Mouse (Mus musculus): ENCODE data around the gene Ctla4. TPM values are rescaled to one million over a fixed set of nuclear protein-coding genes. Genes with fewer than 3 reads are reported as not detected.

Gene Ctla4
- not detected in 2 replicates for polyA plus RNA-seq (2014; fragmentation: Nextera tagmentation; extraction: Ambion mirVana)

DNA sequence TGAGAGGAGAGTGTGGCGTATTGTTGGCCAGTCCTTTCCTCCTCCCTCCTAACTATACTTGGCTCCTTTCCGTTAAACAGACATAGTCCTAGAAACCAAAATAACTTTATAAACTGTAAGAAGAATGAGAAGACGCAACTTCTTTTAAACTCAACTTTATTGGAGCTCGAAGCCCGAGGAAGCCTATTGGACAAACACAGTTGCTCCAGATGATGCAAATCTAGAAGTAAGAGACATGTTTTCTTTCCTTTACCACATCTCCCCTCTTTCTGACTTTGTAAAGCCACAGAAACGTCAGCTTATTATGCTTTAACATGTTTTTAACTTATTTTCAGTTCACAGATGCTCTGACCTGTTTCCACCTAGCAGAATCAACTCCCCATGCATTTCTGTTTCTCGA, at the start of gene Ctla4:
Gene Ctla4 (plus strand): TSS at position 20 of the 400 bp plus-strand sequence.
- no peaks in the 10 kb centered on the region for H3K27me3 ChIP-seq (ENCODE audit: control insufficient read depth, insufficient read depth, low read length)
- no peak within 1 kb of the TSS for H3K4me2 ChIP-seq (replicated peaks)
- WGBS = 89% methylated on average over 7 of the region's 7 CpGs
- no peak within 1 kb of the TSS for H3K9ac ChIP-seq
- H3K4me3 ChIP-seq (replicated peaks; ENCODE audit: low read length) = no peak within 1 kb of the TSS
- H3K36me3 ChIP-seq (replicated peaks; ENCODE audit: control insufficient read depth, insufficient read depth) = no peaks in the 10 kb centered on the region
- no peaks in the 10 kb centered on the region for H3K4me1 ChIP-seq (replicated peaks; ENCODE audit: control insufficient read depth, insufficient read depth, low read length)
- DNase-seq (ENCODE audit: low spot score) (no peak), ATAC-seq (ENCODE audit: low FRiP score) (no peak)
- H3K9me3 ChIP-seq (ENCODE audit: control insufficient read depth, low read length) = no peaks in the 10 kb centered on the region
- H3K27ac ChIP-seq = no peak within 1 kb of the TSS

DNA sequence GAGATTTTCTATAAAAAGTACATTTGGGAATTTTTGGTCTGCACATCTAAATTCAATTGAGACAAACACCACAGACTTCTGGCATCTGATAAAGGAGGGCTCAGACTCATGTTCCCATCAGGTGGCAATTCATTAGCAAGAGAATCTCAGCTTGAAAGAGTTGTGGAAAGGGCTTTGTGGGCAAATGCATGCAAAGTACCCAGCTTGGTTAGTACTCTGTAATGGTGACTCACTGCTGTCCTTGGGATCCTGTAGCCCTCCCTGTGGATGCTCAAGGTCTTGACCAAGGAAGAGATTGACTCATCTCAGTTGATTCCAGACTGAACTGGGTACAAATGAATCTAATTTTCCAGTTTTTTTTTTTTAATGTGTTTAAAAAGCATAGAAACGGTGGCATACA, 47.6 kb upstream of the Ctla4 start:
- 86% methylated on average over 1 of the region's 1 CpGs for WGBS
- ATAC-seq (ENCODE audit: low FRiP score) = no peak

DNA sequence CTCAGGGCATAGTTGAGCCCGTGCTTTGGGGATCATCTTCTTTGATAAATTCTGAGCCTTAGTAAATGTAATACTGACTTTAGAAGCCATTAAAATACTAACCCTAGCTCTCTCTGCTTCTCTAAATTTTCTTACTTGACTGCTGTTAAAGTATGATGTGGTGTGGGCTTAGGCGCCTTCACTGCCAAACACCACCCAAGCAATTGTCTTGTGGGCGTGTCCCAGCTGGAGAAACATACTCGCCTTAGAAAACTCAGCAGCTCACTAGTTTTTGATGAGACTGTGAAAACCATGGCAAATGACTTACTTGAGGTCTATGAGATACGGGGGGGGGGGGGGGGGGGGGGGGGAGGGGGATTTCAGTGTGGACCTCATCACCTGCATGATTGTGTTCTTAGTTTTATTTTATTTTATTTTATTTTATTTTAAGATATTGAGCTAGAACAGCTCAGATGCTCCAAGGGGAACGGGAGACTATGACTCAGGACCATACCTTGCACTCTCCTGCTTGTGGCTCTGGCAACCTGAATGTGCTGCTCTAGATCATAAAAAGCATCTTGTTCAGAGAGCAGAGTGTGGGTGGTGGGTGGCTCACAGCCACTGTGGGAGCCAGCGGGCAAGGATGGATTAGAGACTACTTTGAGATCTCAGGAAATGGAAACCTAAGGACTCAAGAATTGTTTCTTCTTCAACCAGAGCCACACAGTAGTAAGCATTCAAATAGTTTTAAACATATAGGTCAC, 41.3 kb upstream of the Ctla4 start:
- WGBS = 78% methylated on average over 7 of the region's 7 CpGs
- Histone ChIP-seq H3K27me3 (ENCODE audit: control insufficient read depth, insufficient read depth, low read length) (no peaks in the 10 kb centered on the region), H3K27ac (no peak overlapping the region), H3K4me3 (replicated peaks; ENCODE audit: low read length) (no peak overlapping the region), H3K9ac (no peak overlapping the region), H3K9me3 (ENCODE audit: control insufficient read depth, low read length) (no peaks in the 10 kb centered on the region), H3K4me1 (replicated peaks; ENCODE audit: control insufficient read depth, insufficient read depth, low read length) (no peaks in the 10 kb centered on the region), H3K36me3 (replicated peaks; ENCODE audit: control insufficient read depth, insufficient read depth) (no peaks in the 10 kb centered on the region), H3K4me2 (replicated peaks) (no peak overlapping the region)
- no peak for ATAC-seq (ENCODE audit: low FRiP score)
- no peak for DNase-seq (ENCODE audit: low spot score)

More for the DNA sequence above, 47.6 kb upstream of the Ctla4 start:
- no peak overlapping the region for H3K4me3 ChIP-seq (replicated peaks; ENCODE audit: low read length)
- H3K4me2 ChIP-seq (replicated peaks) = no peak overlapping the region
- no peaks in the 10 kb centered on the region for H3K9me3 ChIP-seq (ENCODE audit: control insufficient read depth, low read length)
- H3K27me3 ChIP-seq (ENCODE audit: control insufficient read depth, insufficient read depth, low read length) = no peaks in the 10 kb centered on the region
- H3K4me1 ChIP-seq (replicated peaks; ENCODE audit: control insufficient read depth, insufficient read depth, low read length) = no peaks in the 10 kb centered on the region
- no peak overlapping the region for H3K27ac ChIP-seq
- no peak for DNase-seq (ENCODE audit: low spot score)
- H3K9ac ChIP-seq = no peak overlapping the region
- no peaks in the 10 kb centered on the region for H3K36me3 ChIP-seq (replicated peaks; ENCODE audit: control insufficient read depth, insufficient read depth)

DNA sequence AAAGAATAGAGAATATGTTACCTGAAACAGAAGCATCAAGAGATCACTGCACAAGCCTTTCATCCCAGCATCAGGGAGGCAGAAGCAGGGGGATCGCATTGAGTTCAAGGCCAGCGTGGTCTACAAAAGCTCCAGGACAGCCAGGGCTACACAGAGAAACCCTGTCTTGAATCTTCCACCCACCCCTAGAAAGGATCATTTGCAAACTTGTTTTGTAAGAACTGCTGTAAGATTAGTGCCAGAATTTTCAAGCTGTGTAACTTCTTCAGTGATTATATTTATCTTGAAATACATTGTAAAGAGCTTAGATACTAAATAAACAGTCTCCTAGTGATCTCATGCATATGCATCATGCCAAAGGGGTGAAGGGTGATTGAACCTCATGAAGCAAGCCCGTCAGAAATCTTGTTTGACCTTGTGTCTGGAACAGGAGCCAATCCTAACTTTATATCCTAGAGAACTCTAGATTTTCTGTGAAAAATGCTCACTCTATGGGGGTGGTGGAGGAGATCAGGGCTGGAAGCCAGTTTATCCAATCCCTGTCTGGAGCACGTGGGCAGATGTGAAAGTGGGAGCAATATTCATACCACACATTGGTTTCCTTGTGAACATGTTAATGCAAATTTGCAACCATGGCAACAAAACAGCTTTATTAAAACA, 40.1 kb upstream of the Ctla4 start:
- no peak for DNase-seq (ENCODE audit: low spot score)
- no peaks in the 10 kb centered on the region for H3K9me3 ChIP-seq (ENCODE audit: control insufficient read depth, low read length)
- H3K9ac ChIP-seq = no peak overlapping the region
- H3K4me3 ChIP-seq (replicated peaks; ENCODE audit: low read length) = no peak overlapping the region
- no peak overlapping the region for H3K27ac ChIP-seq
- no peak overlapping the region for H3K4me2 ChIP-seq (replicated peaks)
- H3K4me1 ChIP-seq (replicated peaks; ENCODE audit: control insufficient read depth, insufficient read depth, low read length) = peaks cover 8% of the 10 kb centered on the region; the same call in 1 of the 2 replicates
- H3K36me3 ChIP-seq (replicated peaks; ENCODE audit: control insufficient read depth, insufficient read depth) = no peaks in the 10 kb centered on the region
- ATAC-seq (ENCODE audit: low FRiP score) = no peak
- no peaks in the 10 kb centered on the region for H3K27me3 ChIP-seq (ENCODE audit: control insufficient read depth, insufficient read depth, low read length)
- WGBS = 60% methylated on average over 4 of the region's 4 CpGs

DNA sequence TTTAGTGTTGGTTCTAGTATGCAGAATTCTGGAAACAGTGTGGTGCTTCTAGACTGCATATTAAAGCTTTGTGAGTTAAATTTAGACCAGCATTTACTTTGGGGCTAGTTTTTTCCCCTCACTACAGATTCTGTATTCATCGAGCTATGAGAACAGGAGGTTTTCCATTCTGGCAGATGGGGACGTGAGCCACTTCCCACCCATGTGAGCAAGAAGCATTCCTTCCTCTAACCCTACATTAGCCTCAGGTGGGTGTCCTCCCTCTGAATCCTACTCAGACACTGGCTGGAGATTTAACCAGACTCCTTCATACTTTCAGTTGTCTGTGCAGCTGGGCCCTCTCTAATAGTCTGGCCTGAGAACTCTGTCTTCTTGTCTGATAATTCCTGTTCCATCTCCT, 37.7 kb upstream of the Ctla4 start:
- H3K4me3 ChIP-seq (replicated peaks; ENCODE audit: low read length) = no peak overlapping the region

DNA sequence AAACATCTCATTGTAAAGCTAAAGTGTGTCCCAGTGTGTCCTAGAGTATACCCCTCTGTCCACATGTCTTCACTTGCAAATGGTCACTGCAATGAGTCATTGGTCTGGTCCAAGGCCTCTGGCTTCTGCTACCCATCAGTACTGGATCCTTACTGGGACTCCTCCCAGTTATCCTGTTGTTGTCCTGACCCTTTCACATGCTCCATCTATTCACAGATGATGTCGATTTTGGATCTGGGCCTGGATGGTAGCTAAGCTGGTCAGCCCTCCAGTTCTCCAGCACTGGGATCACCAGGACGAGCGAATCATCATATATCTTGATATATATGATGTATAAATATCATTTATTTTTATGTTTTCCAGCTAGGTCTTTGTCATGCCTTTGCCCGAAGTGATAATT, 37.0 kb upstream of the Ctla4 start:
- no peaks in the 10 kb centered on the region for H3K36me3 ChIP-seq (replicated peaks; ENCODE audit: control insufficient read depth, insufficient read depth)
- no peaks in the 10 kb centered on the region for H3K9me3 ChIP-seq (ENCODE audit: control insufficient read depth, low read length)
- no peak overlapping the region for H3K9ac ChIP-seq
- H3K4me1 ChIP-seq (replicated peaks; ENCODE audit: control insufficient read depth, insufficient read depth, low read length) = peaks cover 15% of the 10 kb centered on the region
- DNase-seq (ENCODE audit: low spot score) = no peak
- H3K4me3 ChIP-seq (replicated peaks; ENCODE audit: low read length) = no peak overlapping the region
- no peaks in the 10 kb centered on the region for H3K27me3 ChIP-seq (ENCODE audit: control insufficient read depth, insufficient read depth, low read length)
- 87% methylated on average over 4 of the region's 4 CpGs for WGBS
- H3K4me2 ChIP-seq (replicated peaks) = no peak overlapping the region
- no peak overlapping the region for H3K27ac ChIP-seq
- no peak for ATAC-seq (ENCODE audit: low FRiP score)

More for the DNA sequence above, 37.7 kb upstream of the Ctla4 start:
- H3K4me1 ChIP-seq (replicated peaks; ENCODE audit: control insufficient read depth, insufficient read depth, low read length) = peaks cover 15% of the 10 kb centered on the region
- H3K27me3 ChIP-seq (ENCODE audit: control insufficient read depth, insufficient read depth, low read length) = no peaks in the 10 kb centered on the region
- DNase-seq (ENCODE audit: low spot score) (no peak), ATAC-seq (ENCODE audit: low FRiP score) (no peak)
- no peaks in the 10 kb centered on the region for H3K36me3 ChIP-seq (replicated peaks; ENCODE audit: control insufficient read depth, insufficient read depth)
- 85% methylated on average over 2 of the region's 2 CpGs for WGBS
- no peak overlapping the region for H3K27ac ChIP-seq
- no peak overlapping the region for H3K4me2 ChIP-seq (replicated peaks)
- H3K9me3 ChIP-seq (ENCODE audit: control insufficient read depth, low read length) = no peaks in the 10 kb centered on the region
- no peak overlapping the region for H3K9ac ChIP-seq

DNA sequence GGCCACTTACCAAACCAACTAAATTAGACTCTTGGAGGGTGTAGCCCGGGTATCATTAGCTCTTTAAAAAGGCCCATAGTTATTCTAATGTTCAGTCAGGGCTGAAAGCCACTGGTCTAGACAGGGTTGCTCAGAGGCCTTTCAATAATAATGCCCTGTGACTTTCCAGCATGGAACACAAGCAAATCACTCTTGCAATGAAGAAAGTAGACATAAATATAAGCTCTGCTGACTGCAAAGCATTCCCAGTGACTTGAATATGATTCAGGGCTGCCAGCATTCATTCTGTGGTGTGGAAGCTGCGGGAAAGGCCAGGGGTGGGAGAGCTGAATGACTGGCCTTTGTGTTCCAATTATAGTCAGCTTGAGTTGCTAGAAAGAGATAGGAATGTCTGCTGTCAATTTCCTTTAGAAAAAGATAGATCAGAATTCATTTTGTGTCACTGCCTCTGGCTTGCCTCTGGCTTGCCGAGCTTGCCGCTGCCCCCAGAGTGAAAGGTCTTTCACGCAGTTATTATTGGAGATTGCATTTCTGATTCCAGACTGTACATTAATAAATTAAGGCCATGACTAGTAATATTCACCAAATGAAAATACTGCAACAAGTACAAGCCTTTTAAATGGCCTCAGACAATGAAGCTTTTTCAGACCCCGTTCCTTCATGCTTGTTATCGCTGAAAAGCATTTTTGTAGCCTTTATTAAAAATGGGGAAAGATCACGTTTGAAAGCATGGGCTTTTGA, 35.6 kb upstream of the Ctla4 start:
- H3K4me2 ChIP-seq (replicated peaks) = 0 out of 2 replicates have a peak overlapping the region, but pooled peaks have one; percentile 1
- H3K9me3 ChIP-seq (ENCODE audit: control insufficient read depth, low read length) = no peaks in the 10 kb centered on the region
- no peaks in the 10 kb centered on the region for H3K36me3 ChIP-seq (replicated peaks; ENCODE audit: control insufficient read depth, insufficient read depth)
- no peak overlapping the region for H3K4me3 ChIP-seq (replicated peaks; ENCODE audit: low read length)
- H3K4me1 ChIP-seq (replicated peaks; ENCODE audit: control insufficient read depth, insufficient read depth, low read length) = peaks cover 15% of the 10 kb centered on the region
- H3K27me3 ChIP-seq (ENCODE audit: control insufficient read depth, insufficient read depth, low read length) = no peaks in the 10 kb centered on the region
- peak; percentile 38 for DNase-seq (ENCODE audit: low spot score)
- no peak overlapping the region; the same call in 1 of the 2 replicates for H3K9ac ChIP-seq
- peak; percentile 78 for ATAC-seq (ENCODE audit: low FRiP score)
- 8% methylated on average over 8 of the region's 8 CpGs for WGBS
- H3K27ac ChIP-seq = peak overlapping the region; percentile 65

DNA sequence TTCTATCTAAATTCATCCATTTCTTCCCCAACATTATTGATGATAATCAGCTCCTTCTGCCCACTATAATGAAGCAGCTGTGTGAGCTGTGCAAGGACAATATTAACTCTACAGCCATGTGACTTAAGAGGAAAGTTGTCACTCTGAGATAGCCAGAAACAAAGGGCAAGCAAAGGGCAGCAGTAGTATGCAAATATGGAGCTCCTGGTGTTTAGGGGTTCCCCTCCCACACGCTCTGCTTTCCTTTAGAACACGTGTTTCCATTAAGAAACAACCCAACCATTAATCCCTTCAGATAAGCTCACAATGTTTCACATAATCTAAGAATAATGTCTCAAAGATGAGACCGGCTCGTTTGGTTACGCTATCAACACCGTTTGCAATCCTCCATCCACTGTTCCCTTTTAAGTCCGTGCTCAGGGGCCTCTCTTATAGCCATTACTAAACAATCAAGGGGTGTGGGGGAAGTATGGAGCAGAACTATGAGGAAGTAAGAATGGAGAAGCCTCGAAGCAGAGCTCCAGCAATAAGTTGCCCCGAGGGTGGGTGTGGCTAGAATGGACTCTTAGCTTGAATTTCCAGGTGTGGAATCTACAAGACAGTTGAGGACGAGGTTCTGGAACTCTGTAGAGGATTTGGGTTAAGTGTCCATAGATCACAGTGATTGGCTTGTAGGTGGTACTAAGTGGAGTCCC, 34.6 kb upstream of the Ctla4 start:
- H3K9ac ChIP-seq = no peak overlapping the region
- peaks cover 15% of the 10 kb centered on the region for H3K4me1 ChIP-seq (replicated peaks; ENCODE audit: control insufficient read depth, insufficient read depth, low read length)
- DNase-seq (ENCODE audit: low spot score) (no peak), ATAC-seq (ENCODE audit: low FRiP score) (no peak)
- no peaks in the 10 kb centered on the region for H3K9me3 ChIP-seq (ENCODE audit: control insufficient read depth, low read length)
- no peak overlapping the region for H3K27ac ChIP-seq
- H3K36me3 ChIP-seq (replicated peaks; ENCODE audit: control insufficient read depth, insufficient read depth) = no peaks in the 10 kb centered on the region
- no peak overlapping the region for H3K4me3 ChIP-seq (replicated peaks; ENCODE audit: low read length)
- WGBS = 39% methylated on average over 10 of the region's 10 CpGs
- H3K4me2 ChIP-seq (replicated peaks) = no peak overlapping the region; the same call in 1 of the 2 replicates
- no peaks in the 10 kb centered on the region for H3K27me3 ChIP-seq (ENCODE audit: control insufficient read depth, insufficient read depth, low read length)

DNA sequence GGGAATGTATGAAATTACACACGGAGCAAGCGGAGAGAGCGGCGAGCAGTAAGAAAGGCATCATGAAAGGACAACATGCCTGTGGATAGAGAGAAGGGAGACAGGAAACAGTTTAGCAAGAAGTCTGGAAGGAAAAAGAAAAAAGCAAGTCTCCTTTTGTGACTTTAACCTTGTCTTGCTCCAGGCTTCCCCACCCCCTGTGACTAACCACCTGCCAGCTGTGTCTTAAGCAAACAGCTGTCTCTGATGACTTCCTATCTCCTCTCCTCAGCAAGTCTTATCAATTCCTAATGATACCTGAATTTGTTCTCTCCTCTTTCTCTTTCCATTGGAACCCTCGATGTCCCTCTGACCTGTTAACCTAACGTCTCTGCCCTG, 34.0 kb upstream of the Ctla4 start:
- Histone ChIP-seq H3K9me3 (ENCODE audit: control insufficient read depth, low read length) (no peaks in the 10 kb centered on the region), H3K9ac (no peak overlapping the region), H3K4me2 (replicated peaks) (no peak overlapping the region), H3K27me3 (ENCODE audit: control insufficient read depth, insufficient read depth, low read length) (no peaks in the 10 kb centered on the region), H3K27ac (no peak overlapping the region), H3K4me3 (replicated peaks; ENCODE audit: low read length) (no peak overlapping the region), H3K36me3 (replicated peaks; ENCODE audit: control insufficient read depth, insufficient read depth) (no peaks in the 10 kb centered on the region), H3K4me1 (replicated peaks; ENCODE audit: control insufficient read depth, insufficient read depth, low read length) (peaks cover 15% of the 10 kb centered on the region)
- DNase-seq (ENCODE audit: low spot score) (no peak), ATAC-seq (ENCODE audit: low FRiP score) (no peak)
- 80% methylated on average over 6 of the region's 6 CpGs for WGBS

All from hindbrain, embryonic 14.5 days (tissue).